Mouse (Mus musculus): ENCODE results near the gene Poc1b. TPM values are rescaled to one million over a fixed set of nuclear protein-coding genes. Genes with fewer than 3 reads are reported as not detected.

The Poc1b gene
- polyA plus RNA-seq, 1 experiment from 2014 or later, result 11.9 TPM

- H3K27me3 ChIP-seq, result no peaks in the 10 kb centered on the region
- H3K4me3 ChIP-seq, result no peak overlapping the region
- peaks cover 16% of the 10 kb centered on the region; the same call in 1 of the 2 replicates for H3K4me1 ChIP-seq (replicated peaks)
- H3K9me3 ChIP-seq, result no peaks in the 10 kb centered on the region
- no peak overlapping the region for H3K4me2 ChIP-seq
- no peak overlapping the region for H3K9ac ChIP-seq
- 0 out of 2 replicates have a peak, but pooled peaks cover 3% of the 10 kb centered on the region for H3K36me3 ChIP-seq
- H3K27ac ChIP-seq, result no peak overlapping the region
- 89% methylated on average over 16 of the region's 16 CpGs for WGBS
- no peak for ATAC-seq (ENCODE audit: low FRiP score)
These were observed 10.1 kb downstream of the Poc1b start for GRCm38 (mm10) chr10:99116650-99117615.

DNA sequence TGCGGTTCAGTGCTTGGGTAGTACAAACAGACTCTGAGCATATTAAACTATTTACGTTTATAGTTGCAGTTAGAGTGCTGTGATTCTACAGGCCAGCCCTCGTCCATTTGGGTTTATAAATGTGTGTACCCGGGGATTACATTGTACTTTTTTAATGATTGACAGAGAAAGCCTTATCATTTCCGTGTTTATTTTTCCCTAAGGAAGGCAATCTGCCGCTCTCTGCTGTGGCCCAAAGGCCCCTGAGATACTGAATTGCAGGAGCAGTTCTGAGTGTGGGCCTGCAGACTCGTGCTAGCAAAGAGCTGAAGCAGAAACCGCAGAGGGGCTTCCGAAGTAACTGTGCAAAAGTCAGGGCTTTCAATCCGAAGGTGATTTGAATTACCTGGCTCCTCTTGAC is 11.0 kb downstream of the Poc1b start:
- no peaks in the 10 kb centered on the region for H3K9me3 ChIP-seq
- 84% methylated on average over 10 of the region's 10 CpGs for WGBS
- no peak for ATAC-seq (ENCODE audit: low FRiP score)
- no peaks in the 10 kb centered on the region for H3K27me3 ChIP-seq
- no peak overlapping the region for H3K27ac ChIP-seq
- H3K9ac ChIP-seq, result no peak overlapping the region
- 0 out of 2 replicates have a peak, but pooled peaks cover 3% of the 10 kb centered on the region for H3K36me3 ChIP-seq
- H3K4me3 ChIP-seq, result no peak overlapping the region
- 0 out of 2 replicates have a peak, but pooled peaks cover 12% of the 10 kb centered on the region for H3K4me1 ChIP-seq (replicated peaks)
- no peak overlapping the region for H3K4me2 ChIP-seq

- 0 out of 2 replicates have a peak, but pooled peaks cover 3% of the 10 kb centered on the region for H3K36me3 ChIP-seq
- no peak overlapping the region for H3K4me2 ChIP-seq
- H3K4me3 ChIP-seq, result no peak overlapping the region
- 84% methylated on average over 6 of the region's 6 CpGs for WGBS
- H3K4me1 ChIP-seq (replicated peaks), result 0 out of 2 replicates have a peak, but pooled peaks cover 8% of the 10 kb centered on the region
- no peak for ATAC-seq (ENCODE audit: low FRiP score)
- H3K27ac ChIP-seq, result no peak overlapping the region
- H3K27me3 ChIP-seq, result no peaks in the 10 kb centered on the region
- no peak overlapping the region for H3K9ac ChIP-seq
- H3K9me3 ChIP-seq, result no peaks in the 10 kb centered on the region
These were observed 11.9 kb downstream of the Poc1b start for GRCm38 (mm10) chr10:99118697-99119096.

- Histone ChIP-seq H3K4me1 (replicated peaks) (0 out of 2 replicates have a peak, but pooled peaks cover 4% of the 10 kb centered on the region), H3K27me3 (no peaks in the 10 kb centered on the region), H3K36me3 (0 out of 2 replicates have a peak, but pooled peaks cover 3% of the 10 kb centered on the region), H3K27ac (no peak overlapping the region), H3K9me3 (no peaks in the 10 kb centered on the region), H3K9ac (no peak overlapping the region), H3K4me3 (no peak overlapping the region), H3K4me2 (no peak overlapping the region)
- ATAC-seq (ENCODE audit: low FRiP score), result no peak
- 89% methylated on average over 4 of the region's 4 CpGs for WGBS
These were observed 12.6 kb downstream of the Poc1b start for GRCm38 (mm10) chr10:99119471-99119870.

GRCm38 (mm10) chr10:99126225-99126624 is 19.4 kb downstream of the Poc1b start, which contains the start of gene Phxr2:
Gene Phxr2 (minus strand): TSS chr10:99126325.
- ATAC-seq (ENCODE audit: low FRiP score), result no peak
- Histone ChIP-seq H3K27ac (no peak within 1 kb of the TSS), H3K4me1 (replicated peaks) (peaks cover 12% of the 10 kb centered on the region), H3K4me2 (no peak within 1 kb of the TSS), H3K9me3 (no peaks in the 10 kb centered on the region), H3K27me3 (no peaks in the 10 kb centered on the region), H3K36me3 (peaks cover 30% of the 10 kb centered on the region), H3K9ac (no peak within 1 kb of the TSS), H3K4me3 (no peak within 1 kb of the TSS)
- WGBS, result 87% methylated on average over 4 of the region's 4 CpGs

GRCm38 (mm10) chr10:99126954-99127353 is 20.1 kb downstream of the Poc1b start:
- H3K36me3 ChIP-seq, result peaks cover 31% of the 10 kb centered on the region
- ATAC-seq (ENCODE audit: low FRiP score), result no peak
- H3K9ac ChIP-seq, result no peak overlapping the region
- H3K4me3 ChIP-seq, result no peak overlapping the region
- no peak overlapping the region for H3K27ac ChIP-seq
- peaks cover 17% of the 10 kb centered on the region for H3K4me1 ChIP-seq (replicated peaks)
- no peaks in the 10 kb centered on the region for H3K9me3 ChIP-seq
- H3K27me3 ChIP-seq, result no peaks in the 10 kb centered on the region
- 93% methylated on average over 14 of the region's 14 CpGs for WGBS
- H3K4me2 ChIP-seq, result no peak overlapping the region

DNA sequence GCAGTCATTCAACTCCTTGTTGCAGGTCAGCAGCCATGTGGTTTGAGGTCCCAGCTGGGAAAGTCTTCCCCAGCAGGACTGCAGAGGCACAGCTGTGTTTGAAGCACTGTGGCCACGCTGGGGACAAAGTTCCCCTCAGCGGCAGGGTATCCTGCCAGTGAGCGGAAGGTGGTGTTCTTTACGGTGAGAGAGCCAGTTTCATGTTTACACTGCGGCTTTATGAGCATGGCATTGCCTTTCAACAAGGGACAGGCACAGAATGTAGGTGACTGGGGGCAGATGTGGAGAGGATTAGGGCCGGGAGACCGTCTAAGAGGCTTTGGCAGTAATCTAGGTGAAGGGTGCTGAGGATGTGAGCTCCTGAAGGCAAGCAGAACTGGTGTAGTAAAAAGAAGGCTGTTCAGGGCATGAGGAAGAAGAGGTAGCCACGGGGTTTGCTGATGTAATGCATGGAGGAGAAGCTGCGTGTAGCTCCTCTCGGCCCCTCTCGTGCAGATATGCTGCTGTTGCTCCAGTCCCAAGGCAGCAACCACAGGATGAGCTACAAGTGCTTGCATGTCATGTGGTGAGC is 20.9 kb downstream of the Poc1b start:
- WGBS, result 87% methylated on average over 11 of the region's 11 CpGs
- H3K27me3 ChIP-seq, result no peaks in the 10 kb centered on the region
- no peaks in the 10 kb centered on the region for H3K9me3 ChIP-seq
- no peak overlapping the region for H3K9ac ChIP-seq
- H3K4me2 ChIP-seq, result no peak overlapping the region
- peaks cover 17% of the 10 kb centered on the region for H3K4me1 ChIP-seq (replicated peaks)
- no peak overlapping the region for H3K27ac ChIP-seq
- peaks cover 36% of the 10 kb centered on the region for H3K36me3 ChIP-seq
- H3K4me3 ChIP-seq, result no peak overlapping the region
- no peak for ATAC-seq (ENCODE audit: low FRiP score)

GRCm38 (mm10) chr10:99130611-99131010 is 23.8 kb downstream of the Poc1b start:
- no peaks in the 10 kb centered on the region for H3K27me3 ChIP-seq
- no peak overlapping the region for H3K4me3 ChIP-seq
- H3K4me1 ChIP-seq (replicated peaks), result peaks cover 17% of the 10 kb centered on the region
- no peak overlapping the region for H3K4me2 ChIP-seq
- WGBS, result 45% methylated on average over 6 of the region's 6 CpGs
- H3K27ac ChIP-seq, result peak overlapping the region; percentile 32; the same call in 1 of the 2 replicates
- H3K9me3 ChIP-seq, result no peaks in the 10 kb centered on the region
- ATAC-seq (ENCODE audit: low FRiP score), result 0 out of 2 replicates have a peak, but pooled peaks have one; percentile 14
- no peak overlapping the region for H3K9ac ChIP-seq
- peaks cover 45% of the 10 kb centered on the region for H3K36me3 ChIP-seq

- ATAC-seq (ENCODE audit: low FRiP score), result no peak
- peaks cover 45% of the 10 kb centered on the region for H3K36me3 ChIP-seq
- 55% methylated on average over 5 of the region's 5 CpGs for WGBS
- H3K27ac ChIP-seq, result no peak overlapping the region; the same call in 1 of the 2 replicates
- no peaks in the 10 kb centered on the region for H3K9me3 ChIP-seq
- no peak overlapping the region for H3K4me2 ChIP-seq
- no peaks in the 10 kb centered on the region for H3K27me3 ChIP-seq
- H3K9ac ChIP-seq, result no peak overlapping the region
- H3K4me3 ChIP-seq, result no peak overlapping the region
- H3K4me1 ChIP-seq (replicated peaks), result peaks cover 21% of the 10 kb centered on the region
These were observed 24.5 kb downstream of the Poc1b start for GRCm38 (mm10) chr10:99131298-99131697.

- H3K36me3 ChIP-seq, result peaks cover 39% of the 10 kb centered on the region
- no peak overlapping the region for H3K4me3 ChIP-seq
- peak; percentile 32; the same call in 1 of the 2 replicates for ATAC-seq (ENCODE audit: low FRiP score)
- H3K27me3 ChIP-seq, result no peaks in the 10 kb centered on the region
- peak overlapping the region; percentile 35; the same call in 1 of the 2 replicates for H3K9ac ChIP-seq
- H3K27ac ChIP-seq, result no peak overlapping the region
- WGBS, result 68% methylated on average over 6 of the region's 6 CpGs
- H3K4me1 ChIP-seq (replicated peaks), result peaks cover 24% of the 10 kb centered on the region
- H3K9me3 ChIP-seq, result no peaks in the 10 kb centered on the region
- no peak overlapping the region for H3K4me2 ChIP-seq
These were observed 25.4 kb downstream of the Poc1b start for GRCm38 (mm10) chr10:99132189-99132588.

- H3K4me2 ChIP-seq, result no peak overlapping the region
- no peak overlapping the region for H3K27ac ChIP-seq
- ATAC-seq (ENCODE audit: low FRiP score), result no peak
- H3K36me3 ChIP-seq, result peaks cover 33% of the 10 kb centered on the region
- H3K9ac ChIP-seq, result no peak overlapping the region
- peaks cover 24% of the 10 kb centered on the region for H3K4me1 ChIP-seq (replicated peaks)
- 88% methylated on average over 11 of the region's 11 CpGs for WGBS
- H3K27me3 ChIP-seq, result no peaks in the 10 kb centered on the region
- no peak overlapping the region for H3K4me3 ChIP-seq
- H3K9me3 ChIP-seq, result no peaks in the 10 kb centered on the region
These were observed 25.9 kb downstream of the Poc1b start for GRCm38 (mm10) chr10:99132595-99133272.
